Mouse (Mus musculus) thymus, adult 2 months (tissue): Measurements from ENCODE around the gene Gm20075.

Experiments
- CTCF ChIP-seq: fragments of 200-500 bp; IDR thresholded peaks from 2 replicates; pipeline ENCODE4 v1.5.1; 2012; ENCODE audit warnings: mild to moderate bottlenecking, control low read depth, low read length, moderate library complexity, borderline replicate concordance; ENCODE audit not compliant: control insufficient read depth, poor library complexity, insufficient read depth; ENCODE audit errors: extremely low read depth
- POLR2A ChIP-seq: fragments of 200-500 bp; IDR thresholded peaks from 2 replicates; pipeline ENCODE4 v1.6.1; 2012; ENCODE audit warnings: mild to moderate bottlenecking, low read length, control low read depth, moderate library complexity; ENCODE audit not compliant: control insufficient read depth, poor library complexity, insufficient read depth; ENCODE audit errors: extremely low read depth

DNA sequence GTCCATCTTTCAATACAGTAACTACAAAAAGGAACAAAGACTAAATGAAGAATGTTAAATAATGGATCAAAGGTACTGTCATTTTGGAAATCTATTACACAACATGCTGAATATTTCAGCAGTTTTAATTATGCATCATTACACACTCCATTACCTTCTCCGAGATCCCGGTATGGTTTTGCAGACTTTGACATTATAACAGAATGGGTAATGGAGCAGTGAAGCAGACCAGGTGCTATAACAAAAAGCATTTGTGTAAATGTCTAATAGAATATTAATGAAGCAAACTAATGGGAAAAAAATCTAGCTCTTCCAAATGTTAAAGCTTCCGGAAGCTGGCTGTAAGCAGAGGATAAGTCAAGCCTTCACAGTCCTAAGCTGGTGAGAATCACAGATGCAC, 29.6 kb upstream of the Gm20075 start:
- no peak for TF ChIP-seq CTCF
- no peak for TF ChIP-seq POLR2A
